Mouse (Mus musculus): ENCODE results near the gene Sdha.

- TF ChIP-seq REST (IDR thresholded peaks at IDR 0.05; ENCODE audit: insufficient read depth, insufficient read length) = no peak
- no peak for TF ChIP-seq MYOD1 (IDR thresholded peaks at IDR 0.05; ENCODE audit: control insufficient read depth in 1 of 3, insufficient read length in 2 of 3, low read depth in 2 of 3)
- TF ChIP-seq USF1 (IDR thresholded peaks at IDR 0.05; ENCODE audit: low read depth) = no peak
- TF ChIP-seq POLR2A (IDR thresholded peaks at IDR 0.05; ENCODE audit: insufficient read length, low read depth) = no peak
- TF ChIP-seq E2F4 (IDR thresholded peaks at IDR 0.05; ENCODE audit: insufficient read depth) = no peak
- TF ChIP-seq MYOG (IDR thresholded peaks at IDR 0.05; ENCODE audit: control insufficient read depth in 1 of 3, insufficient read depth in 1 of 3, insufficient read length in 2 of 3, low read depth in 2 of 3) = no peak
- TF ChIP-seq POLR2AphosphoS2 (IDR thresholded peaks at IDR 0.05; ENCODE audit: insufficient read length, low read depth) = no peak
These were observed 33.7 kb downstream of the Sdha start for GRCm38 (mm10) chr13:74316386-74316785.
